Mouse (Mus musculus) gastrocnemius, adult 8-10 months (tissue): ENCODE data around the gene C1galt1c1. TPM values are rescaled to one million over a fixed set of nuclear protein-coding genes. Genes with fewer than 3 reads are reported as not detected.

Experiments
- total RNA-seq, 4 experiments: library from RNA; stranded (reverse); gene quantifications; 2 replicates each; pipeline ENCODE4 v1.2.4; 2022

The C1galt1c1 gene
- total RNA-seq, 4 experiments from 2014 or later: 9.6 to 12.6 (median 11.9) TPM

Other genes starting within 250 kb of the C1galt1c1 start
- gene Lamp2, start 178.6 kb downstream of the C1galt1c1 start, total RNA-seq: 10 to 100 TPM; 51.2 to 62.6 (median 56.5) TPM
- gene Cul4b, start 58.9 kb downstream of the C1galt1c1 start, total RNA-seq: 1 to 10 TPM; 7.9 to 9.3 (median 8.5) TPM
- 10 to 100 TPM; 37.4 to 47.1 (median 43.6) TPM for gene Mcts1, start 34.5 kb downstream of the C1galt1c1 start, total RNA-seq
- gene 6030498E09Rik, start 137.6 kb upstream of the C1galt1c1 start, total RNA-seq: not detected